Mouse (Mus musculus) limb, embryonic 14.5 days (tissue): ENCODE results near the gene Ahctf1. TPM values are rescaled to one million over a fixed set of nuclear protein-coding genes. Genes with fewer than 3 reads are reported as not detected.

Experiments used
- ATAC-seq: fragments of 200-750 bp; cut with Nextera tagmentation; 2 replicates; pipeline ENCODE4 v1.8.0; 2017; ENCODE audit warnings: low read depth, moderate number of reproducible peaks, moderate TSS enrichment; ENCODE audit not compliant: low FRiP score
- DNase-seq: peaks from one replicate; pipeline ENCODE4 v3.0.0-alpha.2; 2015; ENCODE audit warnings: low spot score
- H3K27ac ChIP-seq: fragments of 300-500 bp; sonication (generic); replicated peaks from 2 replicates; pipeline ENCODE4 v1.5.1; 2014; ENCODE audit warnings: low read depth, mild to moderate bottlenecking, low read length, moderate library complexity, mixed read lengths
- H3K27me3 ChIP-seq: fragments of 300-500 bp; sonication (generic); 2 replicates; pipeline ENCODE4 v1.6.1; 2014; ENCODE audit warnings: low read length, mixed read lengths; ENCODE audit not compliant: control insufficient read depth, insufficient read depth
- H3K36me3 ChIP-seq: fragments of 300-500 bp; sonication (generic); 2 replicates; pipeline ENCODE4 v1.6.1; 2014; ENCODE audit warnings: mild to moderate bottlenecking, low read length, moderate library complexity, mixed read lengths; ENCODE audit not compliant: control insufficient read depth, insufficient read depth
- H3K4me1 ChIP-seq: fragments of 300-500 bp; sonication (generic); 2 replicates; pipeline ENCODE4 v1.6.1; 2014; ENCODE audit warnings: antibody characterized with exemption, low read length, mixed read lengths; ENCODE audit not compliant: control insufficient read depth, insufficient read depth
- H3K4me2 ChIP-seq: fragments of 300-500 bp; sonication (generic); replicated peaks from 2 replicates; pipeline ENCODE4 v1.6.1; 2014; ENCODE audit warnings: low read depth, mild to moderate bottlenecking, low read length, moderate library complexity; ENCODE audit not compliant: severe bottlenecking
- H3K4me3 ChIP-seq: fragments of 300-500 bp; sonication (generic); replicated peaks from 2 replicates; pipeline ENCODE4 v1.5.1; 2014; ENCODE audit warnings: low read length
- H3K9ac ChIP-seq: fragments of 300-500 bp; sonication (generic); 2 replicates; pipeline ENCODE4 v1.6.1; 2014; ENCODE audit warnings: mild to moderate bottlenecking, low read depth, low read length, moderate library complexity; ENCODE audit not compliant: severe bottlenecking
- H3K9me3 ChIP-seq: fragments of 300-500 bp; sonication (generic); 2 replicates; pipeline ENCODE4 v1.6.1; 2016; ENCODE audit warnings: low read length; ENCODE audit not compliant: control insufficient read depth
- POLR2A ChIP-seq: fragments of 200-500 bp; IDR thresholded peaks from 2 replicates; pipeline ENCODE4 v1.8.0; 2012; ENCODE audit warnings: inconsistent platforms, mild to moderate bottlenecking, moderate library complexity, borderline replicate concordance; ENCODE audit not compliant: insufficient read depth, insufficient read length; ENCODE audit errors: extremely low read depth
- WGBS: fragments of 180-500 bp; shearing (Covaris S2); extraction: QIAGEN DNeasy Blood & Tissue Kit; methylation state at CpG from one replicate; pipeline ENCODE4 v1.1.7; 2014; 5-methylcytosine and 5-hydroxymethylcytosine counted together
- polyA plus RNA-seq, 2 experiments: library from polyadenylated mRNA; depleted of rRNA in 1 of 2; stranded (reverse) in 1 of 2; unstranded in 1 of 2; fragments of >200 nt; fragmentation: Nextera tagmentation in 1 of 2; extraction: Ambion mirVana in 1 of 2; gene quantifications; 2 replicates each; pipeline versions ENCODE4 v1.2.1 to v1.2.3; 2012 to 2014

Gene Ahctf1
- polyA plus RNA-seq, 2 experiments, result 28.2 to 31.5 TPM

DNA sequence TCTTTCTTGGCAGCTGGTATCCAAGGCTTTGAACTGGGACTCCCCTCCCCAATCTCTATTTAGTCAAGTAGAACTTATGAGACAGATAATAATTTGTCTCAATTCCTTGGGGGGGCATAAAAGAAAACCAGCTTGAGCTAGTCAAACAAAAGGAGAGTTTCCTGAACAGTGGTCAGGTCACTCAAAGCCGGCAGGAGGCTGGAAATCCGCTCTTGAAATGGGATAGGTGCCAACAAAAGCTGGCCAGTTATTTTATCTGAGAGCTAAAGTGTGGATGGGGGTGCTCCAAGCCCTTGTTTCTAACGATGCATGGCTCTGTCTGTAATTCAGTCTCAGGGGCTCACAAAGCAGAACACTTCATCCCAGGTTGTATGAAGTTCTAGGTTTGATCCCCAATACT is 40.5 kb upstream of the Ahctf1 start:
- ATAC-seq (no peak), DNase-seq (no peak)
- TF ChIP-seq POLR2A, result no peak
- Histone ChIP-seq H3K4me2 (no peak overlapping the region), H3K4me1 (peaks cover 6% of the 10 kb centered on the region; the same call in 1 of the 2 replicates), H3K27me3 (no peaks in the 10 kb centered on the region), H3K27ac (no peak overlapping the region), H3K4me3 (no peak overlapping the region), H3K9ac (no peak overlapping the region), H3K9me3 (no peaks in the 10 kb centered on the region), H3K36me3 (no peaks in the 10 kb centered on the region)
- 32% methylated on average over 3 of the region's 3 CpGs for WGBS

DNA sequence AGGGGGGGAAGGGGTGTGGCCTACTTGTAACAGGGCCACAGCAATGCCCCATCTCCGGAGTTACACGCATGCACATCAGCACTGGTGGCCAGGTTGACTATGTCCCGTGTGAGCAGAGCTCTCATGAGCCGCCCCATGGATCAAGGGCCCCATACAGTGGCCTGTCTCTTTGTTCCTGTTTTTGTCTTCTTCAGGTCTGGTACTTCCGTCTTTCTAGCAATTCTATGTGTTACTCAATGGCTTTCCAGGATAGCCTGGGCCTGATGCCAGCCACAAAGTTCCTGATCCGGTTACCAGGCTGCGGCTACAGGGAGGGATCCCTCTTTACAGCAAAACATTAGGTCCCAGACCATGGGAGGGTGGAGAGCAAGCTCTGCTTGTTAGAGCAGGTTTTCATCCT is 39.1 kb upstream of the Ahctf1 start:
- no peak for DNase-seq
- 77% methylated on average over 7 of the region's 7 CpGs for WGBS
- H3K4me2 ChIP-seq, result no peak overlapping the region
- H3K9me3 ChIP-seq, result no peaks in the 10 kb centered on the region
- H3K9ac ChIP-seq, result no peak overlapping the region
- no peaks in the 10 kb centered on the region for H3K36me3 ChIP-seq
- TF ChIP-seq POLR2A, result no peak
- H3K4me3 ChIP-seq, result no peak overlapping the region
- H3K4me1 ChIP-seq, result no peaks in the 10 kb centered on the region
- H3K27ac ChIP-seq, result no peak overlapping the region
- no peaks in the 10 kb centered on the region for H3K27me3 ChIP-seq
- ATAC-seq, result no peak

DNA sequence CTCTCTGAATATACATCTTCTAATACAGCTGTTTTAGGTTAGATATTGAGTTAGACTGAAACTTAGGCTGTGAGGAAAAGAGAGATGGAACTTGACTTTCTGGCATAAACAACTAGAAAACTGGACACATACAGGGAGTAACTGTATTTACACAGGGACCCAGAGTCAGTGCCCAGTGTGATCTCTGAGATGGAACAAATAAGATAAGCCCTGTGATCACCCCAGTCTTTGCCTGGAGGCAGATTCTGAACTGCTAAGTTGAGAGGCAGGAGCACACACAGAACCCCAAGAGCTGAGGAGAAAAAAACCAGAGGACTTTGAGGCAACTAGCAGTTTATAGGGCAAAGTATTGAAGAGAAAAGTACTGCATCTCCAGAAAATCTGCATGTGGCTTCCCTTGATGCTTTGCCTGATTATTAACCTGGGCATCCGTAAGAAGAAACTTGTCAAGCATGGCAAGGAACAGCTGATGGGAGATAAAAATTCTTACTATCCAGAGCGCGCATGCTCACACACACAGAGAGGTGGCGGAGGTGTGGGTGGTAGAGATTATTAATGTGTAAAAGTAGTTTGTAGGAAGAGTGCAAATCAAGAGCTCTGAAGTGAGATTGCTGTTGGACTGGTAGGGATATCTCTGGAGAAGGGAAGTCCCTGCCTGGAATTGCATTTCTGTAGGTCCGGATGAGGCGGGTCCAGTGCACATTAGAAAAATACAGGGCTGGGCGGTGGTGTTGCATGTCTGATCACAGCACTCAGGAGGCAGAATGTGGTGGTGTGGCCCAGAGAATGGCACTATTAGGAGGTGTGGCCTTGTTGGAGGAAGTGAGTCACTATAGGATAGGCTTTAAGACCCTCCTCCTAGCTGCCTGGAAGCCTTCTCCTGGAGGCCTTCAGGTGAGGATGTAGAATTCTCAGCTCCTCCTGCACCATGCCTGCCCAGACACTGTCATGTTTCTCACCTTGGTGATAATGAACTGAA is 33.2 kb upstream of the Ahctf1 start:
- Histone ChIP-seq H3K36me3 (no peaks in the 10 kb centered on the region), H3K4me3 (no peak overlapping the region), H3K9ac (no peak overlapping the region), H3K9me3 (peaks cover 3% of the 10 kb centered on the region; the same call in 1 of the 2 replicates), H3K27me3 (no peaks in the 10 kb centered on the region), H3K4me1 (no peaks in the 10 kb centered on the region), H3K27ac (no peak overlapping the region), H3K4me2 (no peak overlapping the region)
- 92% methylated on average over 7 of the region's 7 CpGs for WGBS
- DNase-seq, result no peak
- no peak for ATAC-seq
- no peak for TF ChIP-seq POLR2A

DNA sequence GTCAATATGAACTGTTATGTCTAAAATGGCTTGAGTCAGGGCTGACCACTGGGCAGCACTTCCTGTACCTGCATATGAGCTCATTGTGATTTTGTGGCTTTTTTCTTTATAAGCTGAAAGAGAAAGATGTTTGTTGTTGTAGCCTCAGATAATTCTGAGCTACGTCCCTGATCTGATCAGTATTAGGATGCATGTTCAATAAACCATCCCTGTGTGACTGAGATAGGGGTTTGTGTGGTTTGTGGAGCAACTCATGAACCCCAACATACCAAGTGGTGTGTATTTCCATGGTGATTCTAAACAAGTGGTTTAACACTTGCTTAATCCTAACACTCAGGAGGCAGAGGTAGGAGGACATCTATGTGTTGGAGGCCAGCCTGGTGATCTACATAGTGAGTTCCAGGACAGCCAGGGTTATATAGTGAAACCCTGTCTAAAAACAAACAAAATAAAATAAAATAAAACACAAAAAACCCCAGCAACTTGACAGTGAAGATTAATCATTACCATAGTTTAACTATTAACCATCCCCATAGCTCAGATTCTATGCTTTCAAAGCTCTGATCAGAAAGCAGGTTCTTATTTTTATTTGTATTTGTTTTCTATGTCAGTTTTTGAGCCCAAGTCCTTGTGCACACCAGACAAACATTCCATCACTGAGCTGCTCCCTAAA is 32.4 kb upstream of the Ahctf1 start:
- H3K36me3 ChIP-seq, result no peaks in the 10 kb centered on the region
- WGBS, result 94% methylated on average over 1 of the region's 1 CpGs
- no peak overlapping the region for H3K9ac ChIP-seq
- no peaks in the 10 kb centered on the region for H3K4me1 ChIP-seq
- no peaks in the 10 kb centered on the region for H3K27me3 ChIP-seq
- DNase-seq (no peak), ATAC-seq (no peak)
- TF ChIP-seq POLR2A, result no peak
- no peak overlapping the region for H3K4me3 ChIP-seq
- H3K9me3 ChIP-seq, result peaks cover 3% of the 10 kb centered on the region; the same call in 1 of the 2 replicates
- no peak overlapping the region for H3K27ac ChIP-seq
- H3K4me2 ChIP-seq, result no peak overlapping the region

DNA sequence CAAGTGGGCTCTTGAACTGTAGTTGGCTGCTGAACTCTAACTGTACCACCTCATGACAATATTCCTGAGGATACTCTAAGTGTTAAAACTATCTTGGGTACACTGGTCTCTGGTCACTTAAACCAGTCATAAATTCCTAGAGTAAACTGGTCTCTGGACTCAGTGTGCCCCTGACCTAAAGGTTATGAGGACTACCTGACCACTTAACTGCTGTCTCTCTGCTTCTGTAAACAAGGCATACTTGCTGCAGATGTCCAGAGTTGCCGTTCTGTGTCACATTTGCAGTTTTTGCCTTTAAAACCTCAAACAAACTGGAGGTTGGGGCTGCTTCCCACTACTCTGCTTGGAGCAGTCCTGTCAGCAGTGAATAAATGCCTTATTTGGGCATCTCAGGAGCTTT is 30.1 kb upstream of the Ahctf1 start:
- Histone ChIP-seq H3K4me1 (no peaks in the 10 kb centered on the region), H3K9me3 (peaks cover 3% of the 10 kb centered on the region; the same call in 1 of the 2 replicates), H3K4me2 (no peak overlapping the region), H3K27ac (no peak overlapping the region), H3K9ac (no peak overlapping the region), H3K27me3 (no peaks in the 10 kb centered on the region), H3K36me3 (no peaks in the 10 kb centered on the region), H3K4me3 (no peak overlapping the region)
- DNase-seq (no peak), ATAC-seq (no peak)
- whole genome bisulfite sequencing, result 81% methylated on average over 1 of the region's 1 CpGs
- TF ChIP-seq POLR2A, result no peak
